Mouse (Mus musculus) MEL-GATA-1-ER (cell line): ENCODE data around the gene Crybg1.

ENCODE experiments used
- DNase-seq: peaks from one replicate; pipeline ENCODE4 v3.0.0-alpha.2; 2012; ENCODE audit warnings: low read depth; ENCODE audit errors: extremely low read depth

Gene Crybg1

GRCm38 (mm10) chr10:44148337-44149317 lies at the start of gene Crybg1:
Gene Crybg1 (minus strand): TSS chr10:44148853.
- DNase-seq, result no peak

DNA sequence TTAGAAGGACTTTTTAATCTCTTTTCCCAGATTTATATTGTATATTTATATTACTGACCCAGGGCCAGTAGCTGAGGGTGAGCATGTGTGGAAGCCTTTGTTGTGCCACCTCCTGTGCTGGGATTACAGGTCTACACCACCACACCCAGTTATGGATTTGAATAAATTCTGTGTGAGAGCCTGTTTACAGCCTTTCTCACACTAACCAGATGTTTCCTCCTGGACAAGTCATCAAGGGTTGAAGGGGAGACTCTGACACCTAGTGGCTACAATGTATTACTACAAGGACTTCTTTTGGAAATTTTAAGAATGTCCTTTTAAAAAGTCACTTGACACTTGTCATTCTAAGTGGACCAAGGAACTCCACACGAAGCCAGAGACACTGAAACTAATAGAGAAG lies 28.7 kb upstream of the Crybg1 start:
- DNase-seq, result peak; percentile 19

GRCm38 (mm10) chr10:44176548-44176947 lies 27.9 kb upstream of the Crybg1 start:
- DNase-seq, result no peak

- DNase-seq, result no peak
These were observed 27.5 kb upstream of the Crybg1 start for GRCm38 (mm10) chr10:44176120-44176519.

- no peak for DNase-seq
These were observed 21.5 kb upstream of the Crybg1 start for GRCm38 (mm10) chr10:44170145-44170544.

- DNase-seq, result no peak
These were observed 18.4 kb upstream of the Crybg1 start for GRCm38 (mm10) chr10:44167061-44167460.

- DNase-seq, result peak; percentile 6
These were observed 15.8 kb upstream of the Crybg1 start for GRCm38 (mm10) chr10:44164258-44164975.

GRCm38 (mm10) chr10:44163028-44163427 lies 14.4 kb upstream of the Crybg1 start:
- no peak for DNase-seq

DNA sequence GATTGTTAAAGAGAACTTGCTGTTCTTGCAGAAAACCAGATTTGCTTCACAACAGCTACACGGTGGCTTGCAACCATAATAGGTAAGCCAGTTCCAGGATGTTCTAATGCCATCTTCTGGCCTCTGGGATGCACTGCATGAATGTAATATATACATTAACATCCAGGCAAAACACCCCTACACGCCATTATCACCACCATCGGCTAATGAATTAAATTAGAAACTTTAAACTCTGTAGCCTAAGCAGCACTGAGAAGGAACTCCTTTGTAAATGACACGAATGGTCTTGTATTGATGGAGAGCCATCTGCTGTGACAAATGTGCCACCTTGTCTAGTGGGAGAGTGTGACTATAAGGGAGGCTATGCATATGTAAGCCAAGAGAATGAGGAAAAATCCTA lies 11.5 kb upstream of the Crybg1 start:
- peak; percentile 11 for DNase-seq

DNA sequence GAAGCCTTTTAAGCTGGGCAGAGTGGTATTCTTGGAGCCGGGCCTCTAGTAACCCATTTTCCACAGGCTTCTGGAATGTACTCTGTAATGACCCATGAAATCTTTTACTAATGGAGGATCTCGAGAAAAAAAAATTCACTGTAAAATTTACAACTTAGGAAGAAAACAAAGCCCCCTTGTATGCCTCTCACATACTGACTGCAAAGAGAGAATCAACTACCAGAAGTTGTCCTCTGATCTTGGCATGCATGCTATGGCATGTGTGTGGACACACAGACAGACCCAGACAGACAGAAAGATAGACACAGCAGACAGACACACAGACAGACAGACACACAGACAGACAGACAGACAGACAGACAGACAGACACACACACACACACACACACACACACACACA lies 8.8 kb upstream of the Crybg1 start:
- no peak for DNase-seq

DNA sequence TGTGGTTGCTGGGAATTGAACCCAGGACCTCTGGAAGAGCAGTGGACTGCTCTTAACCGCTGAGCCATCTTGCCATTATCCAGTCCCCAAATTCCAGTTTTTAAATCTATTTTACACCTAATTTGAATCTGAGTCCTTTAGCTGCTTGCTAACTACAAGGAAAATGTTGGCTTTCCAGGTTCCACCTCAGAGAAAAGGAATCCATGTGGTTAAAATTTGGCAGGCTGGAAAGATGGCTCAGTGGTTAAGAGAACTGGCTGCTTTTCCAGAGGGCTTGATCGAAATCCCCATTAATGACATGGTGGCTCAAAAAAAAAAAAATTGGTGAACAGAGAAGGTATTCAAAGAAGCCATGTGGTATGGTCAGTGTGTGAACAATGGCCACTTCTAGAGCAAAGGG lies 1.8 kb upstream of the Crybg1 start:
- DNase-seq, result no peak

GRCm38 (mm10) chr10:44143401-44143800 lies 5.3 kb downstream of the Crybg1 start:
- DNase-seq, result no peak

GRCm38 (mm10) chr10:44138137-44138855 lies 10.4 kb downstream of the Crybg1 start:
- no peak for DNase-seq

- no peak for DNase-seq
These were observed 22.6 kb downstream of the Crybg1 start for GRCm38 (mm10) chr10:44126047-44126446.

DNA sequence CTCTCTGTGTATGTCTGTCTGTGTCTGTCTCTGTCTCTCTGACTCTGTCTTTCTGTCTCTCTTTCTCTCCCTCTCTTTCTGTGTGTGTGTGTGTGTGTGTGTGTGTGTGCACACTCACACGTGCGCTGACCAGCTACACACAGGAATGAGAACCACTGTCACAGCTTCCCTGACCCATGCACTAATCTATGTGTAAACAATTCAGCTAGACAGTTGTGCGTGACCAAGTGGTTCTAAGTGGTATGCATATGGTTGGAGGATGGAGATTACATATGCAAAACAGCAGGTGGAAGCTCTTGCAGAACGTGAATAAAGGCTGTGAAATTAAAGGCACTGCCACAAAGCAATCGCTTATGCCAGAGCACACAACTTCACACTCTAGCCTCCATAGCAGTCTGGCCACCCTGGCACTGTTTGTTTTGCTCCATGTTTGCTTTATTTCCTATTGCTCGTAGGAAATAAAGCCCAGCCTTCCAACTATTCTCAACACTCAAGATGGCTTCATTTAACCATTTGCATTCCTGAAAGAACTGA lies 24.2 kb downstream of the Crybg1 start:
- no peak for DNase-seq

GRCm38 (mm10) chr10:44118616-44119015 lies 30.0 kb downstream of the Crybg1 start:
- DNase-seq, result no peak

GRCm38 (mm10) chr10:44116796-44117195 lies 31.9 kb downstream of the Crybg1 start:
- peak; percentile 5 for DNase-seq

DNA sequence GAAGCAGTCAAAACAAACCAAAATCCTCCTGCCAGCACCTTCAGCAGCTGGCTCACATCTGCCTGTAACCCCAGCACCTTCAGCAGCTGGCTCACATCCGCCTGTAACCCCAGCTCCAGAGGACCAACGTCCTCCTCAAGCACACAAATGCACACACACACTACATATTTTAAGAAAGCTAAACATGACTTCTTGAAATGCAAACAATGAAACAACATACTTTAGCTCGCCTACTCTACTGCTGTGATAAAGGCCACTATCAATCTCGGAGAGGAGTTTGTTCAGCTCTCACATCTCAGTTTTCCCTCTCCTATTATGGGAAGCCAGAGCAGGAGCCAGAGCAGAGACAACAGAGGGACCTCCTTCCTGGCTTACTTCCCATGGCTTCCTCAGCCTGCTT lies 34.0 kb downstream of the Crybg1 start:
- DNase-seq, result no peak

- no peak for DNase-seq
These were observed 36.5 kb downstream of the Crybg1 start for GRCm38 (mm10) chr10:44112005-44112675.

DNA sequence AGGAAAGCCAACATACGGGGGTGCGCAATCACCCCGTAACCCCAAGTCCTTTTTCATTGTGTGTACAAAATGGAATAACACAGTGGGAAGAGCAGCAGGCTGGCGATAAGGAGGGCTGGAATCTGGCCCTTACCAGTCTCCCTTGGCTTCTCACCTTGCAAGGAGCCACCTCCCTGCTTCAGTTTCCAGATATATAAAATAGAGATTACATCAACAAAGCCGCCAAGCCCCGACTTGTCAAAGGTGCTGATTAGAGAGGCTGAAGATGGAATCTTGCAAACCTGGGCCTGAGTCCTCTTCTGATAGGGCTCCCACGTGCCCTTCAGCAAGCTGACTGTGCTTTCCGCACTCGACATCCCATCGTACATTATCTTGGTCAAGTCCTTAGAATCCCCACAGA lies 37.5 kb downstream of the Crybg1 start:
- no peak for DNase-seq

- DNase-seq, result no peak
These were observed 38.2 kb downstream of the Crybg1 start for GRCm38 (mm10) chr10:44110460-44110859.
